Mouse (Mus musculus): ENCODE measurements at regions not wholly inside any gene's neighbourhood (a gene's known extent, or its start where the extent isn't known, plus 50 kb on each side); places are given as distances from the start of the nearest gene placed in this dataset.
"Not testable (repeated sequence)": the region's sequence is repeated elsewhere in the genome, so short reads cannot be mapped to it uniquely, and the experiment has no call there.

DNA sequence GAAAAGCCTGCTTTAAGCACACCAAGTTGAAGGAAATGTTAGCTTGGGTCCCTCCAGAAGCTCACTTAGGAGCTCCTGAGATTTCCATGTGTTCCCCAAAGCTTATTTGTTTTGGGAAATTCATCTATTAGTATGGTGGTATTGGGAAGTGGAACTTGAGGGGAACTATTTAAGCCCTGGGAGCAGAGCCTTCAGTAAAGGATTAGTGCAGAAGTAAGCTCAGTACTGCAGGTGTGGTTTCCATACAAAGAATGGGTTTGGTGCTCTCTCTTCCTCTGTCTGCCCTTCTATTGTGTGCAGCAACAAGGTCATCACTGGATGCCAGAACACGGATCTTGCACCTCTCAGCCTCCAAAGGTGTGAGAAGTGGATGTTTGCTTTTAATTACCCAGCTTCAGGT is 57.2 kb downstream of the Foxa2 start:
- no peak for DNase-seq (ENCODE audit: low spot score)

DNA sequence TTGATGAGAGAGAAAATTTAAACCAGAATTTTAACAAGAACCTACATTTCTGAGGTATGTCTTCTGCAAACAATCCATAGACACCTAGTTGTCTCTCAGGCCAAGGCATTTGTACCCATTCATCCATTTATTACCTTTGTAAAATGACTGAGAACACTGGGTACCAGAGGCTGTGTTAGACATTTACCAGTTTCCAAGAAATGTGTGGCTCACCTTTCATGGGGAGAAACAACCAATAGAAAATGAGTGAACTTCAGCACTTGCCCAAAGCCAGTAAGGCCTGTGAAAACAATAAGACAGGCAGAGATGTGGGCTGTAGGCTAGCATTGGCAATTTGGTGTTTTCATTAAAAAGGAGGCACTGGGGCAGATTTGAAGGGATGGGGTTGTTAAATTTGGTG is 58.2 kb downstream of the Foxa2 start:
- DNase-seq (ENCODE audit: low spot score) = no peak

DNA sequence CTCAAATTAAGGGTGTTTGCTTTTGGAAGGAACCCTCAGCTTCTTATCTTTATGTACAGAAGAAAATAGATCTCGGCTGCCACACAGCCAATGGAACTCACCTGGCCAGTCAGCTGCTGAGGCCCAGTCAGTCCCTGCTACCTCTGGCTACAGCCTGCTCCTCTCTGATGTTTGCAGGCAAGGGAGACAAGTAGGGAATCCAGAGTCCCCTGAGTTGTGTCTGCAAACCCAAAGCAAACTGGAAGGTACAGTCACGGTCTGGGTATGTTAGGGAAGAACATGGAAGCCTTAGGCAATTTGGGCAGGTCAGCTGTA is 61.6 kb downstream of the Foxa2 start:
- no peak for DNase-seq (ENCODE audit: low spot score)

DNA sequence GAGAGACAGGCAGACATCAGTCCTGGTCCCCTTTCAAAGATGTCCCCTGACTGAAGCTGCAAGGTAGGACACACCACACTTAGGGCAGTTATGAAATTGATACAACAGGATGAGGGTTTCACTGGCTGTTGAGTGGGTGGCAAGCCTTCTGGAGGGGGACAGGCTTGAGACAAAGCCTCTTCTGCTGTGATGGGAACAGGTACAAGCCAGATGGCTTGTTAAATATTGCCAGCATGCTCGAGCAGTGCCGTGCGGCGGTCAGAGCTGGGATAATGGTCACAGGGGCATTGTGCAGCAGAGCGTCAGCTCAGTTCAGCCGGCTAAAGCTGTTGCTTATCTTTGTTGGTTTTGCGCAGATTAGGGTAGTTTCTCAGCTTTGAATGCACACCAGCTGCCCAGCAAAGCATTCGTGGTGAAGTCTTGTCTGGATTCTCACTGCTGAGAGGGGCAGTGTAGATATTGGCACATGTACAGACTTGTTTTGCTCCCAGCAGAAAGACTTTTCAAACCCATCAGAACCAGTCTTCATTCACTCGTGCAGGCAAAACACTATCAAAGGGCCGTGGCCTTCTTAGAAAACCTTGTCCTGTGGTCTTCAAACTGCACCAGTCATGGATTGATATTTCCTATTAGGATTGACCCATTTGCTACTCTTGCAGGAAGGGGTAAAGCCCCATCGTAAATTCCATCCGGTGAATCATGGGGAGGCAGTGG is 62.1 kb downstream of the Foxa2 start:
- DNase-seq (ENCODE audit: low spot score) = no peak

DNA sequence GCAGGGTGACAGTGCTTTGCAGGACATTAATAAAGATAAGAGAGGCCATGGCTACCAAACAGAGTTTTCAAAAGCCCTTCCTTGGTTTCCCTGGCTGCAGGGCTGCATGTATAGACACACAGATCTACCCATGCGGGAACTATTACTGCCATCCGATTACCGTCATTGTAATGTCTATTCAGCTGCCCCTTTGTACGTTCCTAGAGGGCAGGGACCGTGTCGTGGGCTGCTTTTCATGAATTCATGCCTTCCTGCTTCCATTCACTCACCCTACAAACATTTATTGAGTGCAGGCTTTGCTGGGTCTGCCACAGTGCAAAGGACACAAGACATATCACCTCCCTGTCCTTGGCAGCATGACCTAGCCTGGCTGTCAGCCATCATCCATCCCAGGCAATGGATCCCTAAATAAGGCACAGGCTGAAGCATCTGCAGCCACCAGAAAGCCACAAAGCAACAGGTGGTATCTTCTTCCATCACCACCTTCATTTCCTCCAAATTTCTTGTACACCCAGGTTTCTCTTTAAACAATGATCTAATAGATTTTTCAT is 65.8 kb downstream of the Foxa2 start:
- DNase-seq (ENCODE audit: low spot score) = no peak

- no peak for DNase-seq (ENCODE audit: low spot score)
These were observed 66.4 kb downstream of the Foxa2 start for GRCm38 (mm10) chr2:147980408-147980807.

- no peak for DNase-seq (ENCODE audit: low spot score)
These were observed 67.0 kb downstream of the Foxa2 start for GRCm38 (mm10) chr2:147979660-147980364.

GRCm38 (mm10) chr2:147979001-147979400 is 67.8 kb downstream of the Foxa2 start:
- DNase-seq (ENCODE audit: low spot score) = no peak

GRCm38 (mm10) chr2:147974776-147975175 is 72.0 kb downstream of the Foxa2 start:
- DNase-seq (ENCODE audit: low spot score) = no peak

DNA sequence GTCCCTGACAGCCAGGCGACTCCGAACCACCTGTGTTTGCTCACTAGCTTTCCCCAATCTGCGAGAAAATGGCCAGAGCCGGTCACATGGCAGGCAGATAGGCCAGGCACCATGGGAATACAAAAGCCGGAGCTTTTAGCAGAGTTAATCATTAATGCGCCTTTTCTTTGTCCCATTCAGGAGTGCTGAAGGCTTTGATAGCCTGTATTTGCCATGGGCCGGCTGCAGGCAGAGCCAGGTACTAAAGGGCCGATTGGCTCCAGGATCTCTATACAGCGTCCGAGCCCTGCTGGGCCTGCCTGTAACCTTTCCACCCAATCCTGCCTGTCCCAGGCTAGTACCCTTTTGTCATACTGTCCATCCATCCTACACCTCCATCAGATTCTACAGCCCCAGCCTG is 78.1 kb downstream of the Foxa2 start:
- no peak for DNase-seq (ENCODE audit: low spot score)

- no peak for DNase-seq (ENCODE audit: low spot score)
These were observed 78.8 kb downstream of the Foxa2 start for GRCm38 (mm10) chr2:147967829-147968529.

DNA sequence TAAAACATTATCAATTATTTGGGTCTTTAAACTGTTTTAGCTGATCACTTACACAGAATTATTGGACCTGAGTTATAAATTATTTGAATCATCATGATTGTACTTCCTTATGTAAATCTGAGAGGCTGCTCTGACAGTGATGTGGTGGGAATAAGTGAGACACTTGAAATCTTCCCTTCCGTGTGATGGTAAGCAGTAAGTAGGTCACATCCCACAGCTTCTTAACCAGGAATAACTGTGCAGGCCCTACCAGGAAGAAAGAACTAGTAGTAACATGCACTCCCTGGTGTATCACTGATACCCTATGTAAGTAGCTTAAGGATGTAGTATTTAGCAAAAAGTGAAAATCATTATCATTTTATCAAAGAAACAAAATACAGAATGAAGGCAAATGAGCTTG is 83.5 kb downstream of the Foxa2 start:
- DNase-seq (ENCODE audit: low spot score) = not testable (repeated sequence)

DNA sequence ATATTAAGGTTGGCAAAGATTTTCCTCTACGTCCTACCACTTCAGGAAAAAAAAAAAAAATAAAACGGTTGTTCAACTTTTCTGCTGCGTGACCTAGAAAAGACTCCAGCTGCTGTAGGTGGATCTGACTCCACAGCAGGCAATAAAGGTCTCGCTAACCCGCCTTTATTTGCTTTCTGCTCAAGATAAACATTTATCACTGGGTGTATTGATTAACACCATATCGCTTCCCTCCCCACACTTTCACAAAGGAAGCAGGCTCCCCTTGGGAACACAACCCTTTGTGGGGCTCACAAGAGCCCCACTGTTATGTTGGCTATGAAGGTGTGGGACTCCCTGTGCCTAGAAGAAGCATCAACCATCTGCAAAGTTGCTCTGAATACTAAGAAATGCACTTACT is 85.1 kb downstream of the Foxa2 start:
- DNase-seq (ENCODE audit: low spot score) = no peak

GRCm38 (mm10) chr2:147954183-147954582 is 92.6 kb downstream of the Foxa2 start:
- DNase-seq (ENCODE audit: low spot score) = no peak

GRCm38 (mm10) chr2:147951233-147951632 is 95.5 kb downstream of the Foxa2 start:
- DNase-seq (ENCODE audit: low spot score) = no peak

GRCm38 (mm10) chr2:147944171-147945040 is 102.4 kb downstream of the Foxa2 start:
- DNase-seq (ENCODE audit: low spot score) = no peak

DNA sequence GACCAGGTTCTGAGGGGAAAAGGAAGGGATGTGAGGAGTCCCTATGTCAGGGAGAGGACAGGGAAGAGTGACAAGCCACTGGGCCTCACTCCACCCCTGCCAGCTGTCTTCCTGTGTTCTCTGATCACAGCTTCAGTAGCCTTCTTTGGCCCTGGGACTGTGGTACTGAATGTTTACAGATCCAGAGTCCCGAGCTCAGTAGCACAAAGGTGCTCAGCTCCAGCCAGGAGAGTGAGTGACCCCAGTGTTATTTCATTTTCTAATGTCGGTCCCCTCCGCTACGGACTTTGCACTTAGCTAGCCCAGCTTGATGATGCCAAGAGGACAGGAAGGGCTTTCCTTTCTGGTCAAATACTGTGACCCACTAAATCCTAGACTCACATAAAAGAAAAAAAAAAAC is 104.2 kb downstream of the Foxa2 start:
- DNase-seq (ENCODE audit: low spot score) = no peak

DNA sequence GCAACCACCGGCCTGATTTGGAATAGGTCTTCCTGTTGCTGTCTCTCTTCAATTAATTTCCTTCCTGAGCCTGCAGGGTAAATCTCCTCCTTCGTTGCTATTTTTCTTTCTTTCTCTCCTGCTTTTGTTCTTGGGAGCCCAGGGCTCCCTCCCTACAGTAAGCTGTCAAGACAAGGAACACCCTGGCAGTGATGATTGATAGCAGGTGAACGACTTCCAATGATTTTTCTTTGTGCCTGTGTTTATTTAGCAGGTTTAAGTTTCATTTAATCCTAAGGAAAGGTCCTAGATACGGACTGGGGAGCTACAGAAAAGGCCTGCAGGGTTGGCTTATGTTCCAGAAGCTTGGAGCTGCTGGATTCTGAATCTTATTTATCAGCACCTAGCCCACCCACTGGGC is 105.5 kb downstream of the Foxa2 start:
- DNase-seq (ENCODE audit: low spot score) = no peak

DNA sequence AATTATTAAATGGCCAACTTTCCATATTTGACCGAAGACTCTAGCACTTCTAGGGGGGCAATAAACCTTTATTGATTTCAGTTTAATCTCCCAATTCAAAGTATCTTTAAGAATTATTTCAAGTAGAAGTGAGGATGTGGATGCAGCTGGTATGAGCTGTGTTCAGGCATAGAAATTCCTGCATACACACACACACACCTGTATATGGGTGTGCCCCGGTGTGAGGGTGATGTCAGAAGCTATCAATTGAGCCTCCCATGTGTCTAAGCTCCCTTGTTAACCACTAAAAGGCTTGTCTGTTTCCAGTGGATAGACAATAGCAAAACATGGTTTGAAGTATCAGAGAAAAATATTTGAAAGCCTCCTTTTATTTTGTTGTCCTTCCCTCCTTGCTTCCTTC is 114.3 kb downstream of the Foxa2 start:
- DNase-seq (ENCODE audit: low spot score) = no peak

GRCm38 (mm10) chr2:147929031-147929711 is 117.6 kb downstream of the Foxa2 start:
- no peak for DNase-seq (ENCODE audit: low spot score)
